Mouse (Mus musculus) lung, postnatal 0 days (tissue): ENCODE measurements around the gene Gria2.

Experiments used
- CTCF ChIP-seq: IDR thresholded peaks from 2 replicates; pipeline ENCODE4 v1.5.1; 2016; ENCODE audit warnings: antibody characterized with exemption, mild to moderate bottlenecking
- EP300 ChIP-seq: IDR thresholded peaks from 2 replicates; pipeline ENCODE4 v1.6.1; 2016; ENCODE audit warnings: antibody characterized with exemption, mild to moderate bottlenecking, control low read depth

DNA sequence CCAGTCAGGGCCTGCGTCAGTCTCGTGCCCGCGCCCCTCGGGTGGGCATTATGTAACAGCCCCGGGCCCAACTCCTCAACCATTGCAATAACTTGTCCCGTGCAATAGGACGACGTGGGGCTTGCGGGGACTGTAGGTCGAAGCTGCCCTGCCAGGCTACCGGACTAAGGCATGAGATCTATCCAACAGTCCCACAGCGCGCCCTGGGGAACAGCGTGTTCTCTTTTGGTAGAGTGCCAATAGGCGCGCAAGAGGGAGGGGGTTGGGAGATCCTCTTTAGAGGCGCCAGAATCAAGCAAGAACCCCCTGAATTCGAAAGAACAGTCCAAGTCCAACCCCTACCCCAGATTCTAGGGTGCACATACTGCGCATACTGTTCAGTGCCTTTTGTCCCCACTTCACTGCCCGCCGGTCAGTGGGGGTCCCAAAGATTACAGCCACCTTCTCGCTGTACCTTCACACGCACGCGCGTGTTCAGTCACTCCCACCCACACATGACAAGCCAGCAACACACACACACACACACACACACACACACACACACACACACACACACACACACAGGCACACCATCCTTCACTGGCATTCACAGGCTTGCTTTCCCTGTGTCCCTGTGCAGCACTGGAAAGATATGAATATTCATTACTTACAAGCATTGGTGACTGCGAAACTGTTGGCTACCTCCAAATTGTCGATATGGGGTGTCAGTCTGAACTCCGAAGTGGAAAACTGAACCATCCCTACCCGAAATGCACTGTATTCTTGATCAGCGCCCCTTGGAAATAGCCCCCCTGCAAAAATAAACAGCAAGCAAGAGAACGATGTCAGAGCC is 1.4 kb downstream of the Gria2 start:
- TF ChIP-seq CTCF: no peak
- TF ChIP-seq EP300: no peak
